Mouse (Mus musculus) midbrain, embryonic 10.5 days (tissue): ENCODE measurements around the gene G3bp1. TPM values are rescaled to one million over a fixed set of nuclear protein-coding genes. Genes with fewer than 3 reads are reported as not detected.

Experiments
- DNase-seq: peaks from one replicate; pipeline ENCODE4 v3.0.0-alpha.2; 2017; ENCODE audit warnings: low spot score
- H3K27ac ChIP-seq: fragments of 300-500 bp; sonication (generic); replicated peaks from 2 replicates; pipeline ENCODE4 v1.5.1; 2016; ENCODE audit warnings: mild to moderate bottlenecking
- H3K27me3 ChIP-seq: fragments of 300-500 bp; sonication (generic); 2 replicates; pipeline ENCODE4 v1.6.1; 2016; ENCODE audit warnings: low read depth, mild to moderate bottlenecking; ENCODE audit not compliant: poor library complexity, severe bottlenecking
- H3K36me3 ChIP-seq: fragments of 300-500 bp; sonication (generic); 2 replicates; pipeline ENCODE4 v1.6.1; 2016; ENCODE audit warnings: mild to moderate bottlenecking, moderate library complexity
- H3K4me1 ChIP-seq: fragments of 300-500 bp; sonication (generic); 2 replicates; pipeline ENCODE4 v1.6.1; 2016
- H3K4me3 ChIP-seq: fragments of 300-500 bp; sonication (generic); 2 replicates; pipeline ENCODE4 v1.5.1; 2016; ENCODE audit warnings: mild to moderate bottlenecking, moderate library complexity
- H3K9me3 ChIP-seq: fragments of 300-500 bp; sonication (generic); replicated peaks from 2 replicates; pipeline ENCODE4 v1.6.1; 2016; ENCODE audit warnings: mild to moderate bottlenecking
- WGBS: fragments of 180-500 bp; shearing (Covaris S2); methylation state at CpG from one replicate; pipeline ENCODE4 v1.1.7; 2016; 5-methylcytosine and 5-hydroxymethylcytosine counted together
- polyA plus RNA-seq: library from polyadenylated mRNA; unstranded; fragments of >200 nt; fragmentation: Nextera tagmentation; extraction: Ambion mirVana; gene quantifications from 2 replicates; pipeline ENCODE4 v1.2.1, GENCODE M21; 2016

G3bp1 gene
- polyA plus RNA-seq, 1 experiment from 2014 or later, result 281 TPM

GRCm38 (mm10) chr11:55469923-55470691, 622 bp downstream of the G3bp1 start:
- H3K27ac ChIP-seq, result peak overlapping the region; percentile 99
- no peaks in the 10 kb centered on the region for H3K27me3 ChIP-seq
- 1% methylated on average over 45 of the region's 46 CpGs for WGBS
- peak; percentile 45 for DNase-seq
- H3K4me1 ChIP-seq, result peaks cover 26% of the 10 kb centered on the region
- H3K4me3 ChIP-seq, result peak overlapping the region; percentile 99
- peaks cover 45% of the 10 kb centered on the region for H3K36me3 ChIP-seq
- H3K9me3 ChIP-seq, result no peaks in the 10 kb centered on the region

- Histone ChIP-seq H3K9me3 (no peaks in the 10 kb centered on the region), H3K27ac (peak overlapping the region; percentile 99; the same call in 1 of the 2 replicates), H3K27me3 (no peaks in the 10 kb centered on the region), H3K36me3 (peaks cover 48% of the 10 kb centered on the region), H3K4me3 (peak overlapping the region; percentile 99), H3K4me1 (peaks cover 27% of the 10 kb centered on the region)
- DNase-seq, result no peak
- 74% methylated on average over 8 of the region's 8 CpGs for WGBS
Observed at GRCm38 (mm10) chr11:55470761-55471160, 1.3 kb downstream of the G3bp1 start.

- Histone ChIP-seq H3K9me3 (no peaks in the 10 kb centered on the region), H3K36me3 (peaks cover 55% of the 10 kb centered on the region), H3K27ac (no peak overlapping the region), H3K4me3 (peak overlapping the region; percentile 99), H3K4me1 (peaks cover 29% of the 10 kb centered on the region), H3K27me3 (no peaks in the 10 kb centered on the region)
- no peak for DNase-seq
- WGBS, result 95% methylated on average over 7 of the region's 7 CpGs
Observed at GRCm38 (mm10) chr11:55471467-55471866, 2.0 kb downstream of the G3bp1 start.

GRCm38 (mm10) chr11:55473219-55473618, 3.7 kb downstream of the G3bp1 start:
- peaks cover 71% of the 10 kb centered on the region for H3K36me3 ChIP-seq
- no peaks in the 10 kb centered on the region for H3K9me3 ChIP-seq
- H3K4me3 ChIP-seq, result no peak overlapping the region; the same call in 1 of the 2 replicates
- no peak for DNase-seq
- WGBS, result 94% methylated on average over 3 of the region's 3 CpGs
- H3K27me3 ChIP-seq, result no peaks in the 10 kb centered on the region
- peaks cover 25% of the 10 kb centered on the region for H3K4me1 ChIP-seq
- no peak overlapping the region for H3K27ac ChIP-seq

- no peaks in the 10 kb centered on the region for H3K4me1 ChIP-seq
- no peaks in the 10 kb centered on the region for H3K27me3 ChIP-seq
- H3K9me3 ChIP-seq, result no peaks in the 10 kb centered on the region
- H3K27ac ChIP-seq, result no peak overlapping the region
- WGBS, result 97% methylated on average over 7 of the region's 7 CpGs
- no peak overlapping the region for H3K4me3 ChIP-seq
- DNase-seq, result no peak
- H3K36me3 ChIP-seq, result peaks cover 96% of the 10 kb centered on the region
Observed at GRCm38 (mm10) chr11:55485443-55485842, 16.0 kb downstream of the G3bp1 start.

- Histone ChIP-seq H3K36me3 (peaks cover 99% of the 10 kb centered on the region), H3K27me3 (no peaks in the 10 kb centered on the region), H3K27ac (no peak overlapping the region), H3K4me3 (no peak overlapping the region), H3K4me1 (no peaks in the 10 kb centered on the region), H3K9me3 (no peaks in the 10 kb centered on the region)
- no peak for DNase-seq
- WGBS, result 92% methylated on average over 6 of the region's 6 CpGs
Observed at GRCm38 (mm10) chr11:55496158-55496557, 26.7 kb downstream of the G3bp1 start.

GRCm38 (mm10) chr11:55497885-55498284, 28.4 kb downstream of the G3bp1 start:
- peak; percentile 38 for DNase-seq
- H3K4me3 ChIP-seq, result no peak overlapping the region
- 70% methylated on average over 5 of the region's 5 CpGs for WGBS
- H3K27ac ChIP-seq, result no peak overlapping the region
- H3K9me3 ChIP-seq, result no peaks in the 10 kb centered on the region
- H3K4me1 ChIP-seq, result no peaks in the 10 kb centered on the region
- peaks cover 99% of the 10 kb centered on the region for H3K36me3 ChIP-seq
- H3K27me3 ChIP-seq, result no peaks in the 10 kb centered on the region

- WGBS, result 92% methylated on average over 8 of the region's 8 CpGs
- peaks cover 66% of the 10 kb centered on the region for H3K36me3 ChIP-seq
- DNase-seq, result no peak
Observed at GRCm38 (mm10) chr11:55501955-55502531, 32.6 kb downstream of the G3bp1 start.

GRCm38 (mm10) chr11:55502886-55503285, 33.4 kb downstream of the G3bp1 start:
- H3K36me3 ChIP-seq, result peaks cover 58% of the 10 kb centered on the region
- no peak overlapping the region for H3K4me3 ChIP-seq
- 91% methylated on average over 5 of the region's 5 CpGs for WGBS

More at GRCm38 (mm10) chr11:55501955-55502531, 32.6 kb downstream of the G3bp1 start:
- Histone ChIP-seq H3K27me3 (no peaks in the 10 kb centered on the region), H3K9me3 (no peaks in the 10 kb centered on the region), H3K27ac (no peak overlapping the region), H3K4me3 (no peak overlapping the region), H3K4me1 (no peaks in the 10 kb centered on the region)

GRCm38 (mm10) chr11:55505485-55505884, 36.0 kb downstream of the G3bp1 start:
- DNase-seq, result no peak
- peaks cover 32% of the 10 kb centered on the region for H3K36me3 ChIP-seq
- WGBS, result 88% methylated on average over 3 of the region's 3 CpGs
- H3K27me3 ChIP-seq, result no peaks in the 10 kb centered on the region
- H3K4me1 ChIP-seq, result no peaks in the 10 kb centered on the region
- H3K27ac ChIP-seq, result no peak overlapping the region
- H3K4me3 ChIP-seq, result no peak overlapping the region
- H3K9me3 ChIP-seq, result no peaks in the 10 kb centered on the region

More at GRCm38 (mm10) chr11:55502886-55503285, 33.4 kb downstream of the G3bp1 start:
- Histone ChIP-seq H3K9me3 (no peaks in the 10 kb centered on the region), H3K4me1 (no peaks in the 10 kb centered on the region), H3K27ac (no peak overlapping the region), H3K27me3 (no peaks in the 10 kb centered on the region)
- DNase-seq, result no peak

- 60% methylated on average over 5 of the region's 5 CpGs for WGBS
- no peaks in the 10 kb centered on the region for H3K27me3 ChIP-seq
- H3K9me3 ChIP-seq, result no peaks in the 10 kb centered on the region
- no peak overlapping the region for H3K4me3 ChIP-seq
- H3K27ac ChIP-seq, result no peak overlapping the region
- no peak for DNase-seq
- H3K4me1 ChIP-seq, result no peaks in the 10 kb centered on the region
- H3K36me3 ChIP-seq, result no peaks in the 10 kb centered on the region
Observed at GRCm38 (mm10) chr11:55511374-55511773, 41.9 kb downstream of the G3bp1 start.

GRCm38 (mm10) chr11:55517666-55518065, 48.2 kb downstream of the G3bp1 start:
- 0 out of 2 replicates have a peak, but pooled peaks cover 4% of the 10 kb centered on the region for H3K4me1 ChIP-seq
- H3K36me3 ChIP-seq, result no peaks in the 10 kb centered on the region
- H3K27me3 ChIP-seq, result no peaks in the 10 kb centered on the region
- no peaks in the 10 kb centered on the region for H3K9me3 ChIP-seq
- no peak overlapping the region for H3K27ac ChIP-seq
- WGBS, result 79% methylated on average over 5 of the region's 5 CpGs
- no peak overlapping the region for H3K4me3 ChIP-seq
- DNase-seq, result no peak
